Mouse (Mus musculus): ENCODE results near the gene Lhpp. TPM values are rescaled to one million over a fixed set of nuclear protein-coding genes. Genes with fewer than 3 reads are reported as not detected.
A peak's percentile ranks its signal among the peaks of the same experiment; 100 is the strongest.

The Lhpp gene
- polyA plus RNA-seq, 1 experiment from 2014 or later: 38.3 TPM

DNA sequence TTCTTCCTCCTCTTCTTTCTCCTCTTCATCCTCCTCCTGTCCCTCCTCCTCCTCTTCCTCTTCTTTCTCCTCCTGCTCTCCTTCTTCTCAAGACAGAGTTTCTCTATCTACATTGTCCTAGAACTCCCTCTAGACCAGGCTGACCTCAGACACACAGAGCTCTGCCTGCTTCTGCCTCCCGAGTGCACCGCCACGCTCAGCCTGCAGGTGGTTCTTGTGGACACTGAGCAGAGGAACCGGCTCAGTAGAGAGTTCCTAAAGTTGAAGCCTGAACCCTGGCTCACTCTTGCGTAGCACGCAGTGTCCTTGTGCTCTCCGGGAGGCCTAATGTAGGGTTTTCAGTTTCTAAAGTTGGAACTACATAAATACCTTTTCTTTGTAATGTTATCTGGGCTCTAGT, 94.7 kb downstream of the Lhpp start:
- H3K4me2 ChIP-seq: no peak overlapping the region
- H3K4me1 ChIP-seq: no peaks in the 10 kb centered on the region
- H3K9me3 ChIP-seq: no peaks in the 10 kb centered on the region
- ATAC-seq (replicated peaks): no peak
- no peak overlapping the region for H3K9ac ChIP-seq
- WGBS: 92% methylated on average over 7 of the region's 7 CpGs
- H3K4me3 ChIP-seq: no peak overlapping the region
- no peak overlapping the region for H3K27ac ChIP-seq
- H3K27me3 ChIP-seq (replicated peaks): no peaks in the 10 kb centered on the region
- H3K36me3 ChIP-seq (replicated peaks): no peaks in the 10 kb centered on the region

DNA sequence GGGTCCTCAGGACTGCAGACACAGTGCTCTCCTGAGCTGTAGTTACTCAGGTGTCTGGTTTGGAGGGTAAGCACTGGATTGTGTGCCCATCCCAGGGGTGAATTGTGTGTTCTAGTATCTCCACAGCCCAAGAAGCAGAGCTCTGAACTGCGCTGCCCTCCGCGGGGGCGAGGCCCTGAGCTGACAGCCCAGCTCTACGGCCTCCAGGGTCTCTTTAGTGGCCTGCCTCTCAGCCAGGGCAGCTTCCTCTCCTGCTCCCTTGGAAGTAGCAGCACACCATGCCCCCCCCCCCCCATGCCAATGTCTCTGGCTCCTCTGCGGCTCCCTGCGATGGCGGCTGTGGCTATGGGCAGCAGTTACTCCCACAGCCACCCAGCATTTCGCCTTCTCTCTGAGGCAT, 101.1 kb downstream of the Lhpp start:
- 81% methylated on average over 9 of the region's 9 CpGs for WGBS
- H3K4me2 ChIP-seq: no peak overlapping the region
- H3K9me3 ChIP-seq: no peaks in the 10 kb centered on the region
- ATAC-seq (replicated peaks): no peak
- H3K27ac ChIP-seq: no peak overlapping the region
- no peak overlapping the region for H3K4me3 ChIP-seq
- H3K4me1 ChIP-seq: peaks cover 24% of the 10 kb centered on the region
- no peak overlapping the region for H3K9ac ChIP-seq
- no peaks in the 10 kb centered on the region for H3K27me3 ChIP-seq (replicated peaks)
- no peaks in the 10 kb centered on the region for H3K36me3 ChIP-seq (replicated peaks)

DNA sequence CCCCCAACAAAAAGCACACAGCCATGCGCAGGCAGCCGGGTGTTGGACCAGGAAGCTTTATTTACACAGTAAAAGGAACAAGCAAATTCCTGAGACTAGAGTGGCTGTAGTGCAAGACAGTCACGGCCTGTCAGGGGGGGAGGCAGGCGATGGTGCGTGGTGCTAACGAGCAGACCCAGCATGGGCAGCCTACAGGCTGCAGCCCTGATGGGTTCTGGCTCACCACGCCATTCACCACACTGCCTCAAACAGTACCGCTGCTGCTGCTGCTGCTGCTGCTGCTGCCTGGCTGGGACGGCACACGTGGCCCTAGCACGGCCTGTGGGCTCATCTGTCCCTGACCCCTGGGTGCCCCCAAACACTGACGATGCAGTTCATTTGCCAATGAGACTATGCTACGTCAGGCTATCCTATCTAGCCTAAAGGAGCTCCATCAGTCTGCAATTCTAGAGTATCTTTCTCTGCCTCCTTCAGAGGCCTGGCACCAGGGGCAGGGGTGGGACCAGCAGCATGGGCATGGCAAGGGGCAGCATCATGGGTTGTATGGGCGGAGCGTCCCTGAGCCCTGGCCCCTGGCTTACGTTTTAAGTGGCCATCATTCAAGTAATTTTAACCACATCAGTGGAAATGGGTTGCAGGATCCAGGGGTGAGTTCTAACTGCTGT, 101.7 kb downstream of the Lhpp start:
- WGBS: 45% methylated on average over 16 of the region's 16 CpGs
- H3K9ac ChIP-seq: no peak overlapping the region
- H3K4me2 ChIP-seq: no peak overlapping the region
- no peaks in the 10 kb centered on the region for H3K36me3 ChIP-seq (replicated peaks)
- peak; percentile 57; the same call in 1 of the 2 replicates for ATAC-seq (replicated peaks)
- peaks cover 24% of the 10 kb centered on the region for H3K4me1 ChIP-seq
- H3K27me3 ChIP-seq (replicated peaks): no peaks in the 10 kb centered on the region
- 0 out of 2 replicates have a peak overlapping the region, but pooled peaks have one; percentile 30 for H3K27ac ChIP-seq
- no peak overlapping the region for H3K4me3 ChIP-seq
- H3K9me3 ChIP-seq: no peaks in the 10 kb centered on the region

DNA sequence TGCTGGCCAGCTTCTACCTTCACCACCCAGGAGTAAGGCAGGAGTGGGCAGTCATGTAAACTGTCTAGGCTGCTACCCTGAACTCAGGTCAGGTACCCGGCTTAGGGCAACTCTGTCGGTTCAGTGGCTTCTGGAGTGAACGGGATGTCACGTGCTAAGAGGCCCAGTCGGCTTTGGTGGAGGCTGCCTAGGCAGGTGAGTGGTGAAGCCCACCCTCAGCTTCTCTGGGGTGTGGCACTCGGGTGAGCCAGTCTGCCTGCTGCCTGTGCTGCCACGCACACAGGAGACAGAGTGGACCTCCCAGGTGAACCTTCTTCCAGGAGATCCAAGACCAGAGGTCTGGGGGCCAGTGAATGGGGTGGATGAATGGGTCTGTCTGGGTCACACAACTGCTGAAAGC, 102.5 kb downstream of the Lhpp start:
- Histone ChIP-seq H3K4me2 (no peak overlapping the region), H3K27me3 (replicated peaks) (no peaks in the 10 kb centered on the region), H3K9ac (no peak overlapping the region), H3K36me3 (replicated peaks) (no peaks in the 10 kb centered on the region), H3K4me1 (peaks cover 24% of the 10 kb centered on the region), H3K4me3 (no peak overlapping the region), H3K27ac (no peak overlapping the region), H3K9me3 (no peaks in the 10 kb centered on the region)
- ATAC-seq (replicated peaks): no peak
- WGBS: 90% methylated on average over 7 of the region's 7 CpGs

DNA sequence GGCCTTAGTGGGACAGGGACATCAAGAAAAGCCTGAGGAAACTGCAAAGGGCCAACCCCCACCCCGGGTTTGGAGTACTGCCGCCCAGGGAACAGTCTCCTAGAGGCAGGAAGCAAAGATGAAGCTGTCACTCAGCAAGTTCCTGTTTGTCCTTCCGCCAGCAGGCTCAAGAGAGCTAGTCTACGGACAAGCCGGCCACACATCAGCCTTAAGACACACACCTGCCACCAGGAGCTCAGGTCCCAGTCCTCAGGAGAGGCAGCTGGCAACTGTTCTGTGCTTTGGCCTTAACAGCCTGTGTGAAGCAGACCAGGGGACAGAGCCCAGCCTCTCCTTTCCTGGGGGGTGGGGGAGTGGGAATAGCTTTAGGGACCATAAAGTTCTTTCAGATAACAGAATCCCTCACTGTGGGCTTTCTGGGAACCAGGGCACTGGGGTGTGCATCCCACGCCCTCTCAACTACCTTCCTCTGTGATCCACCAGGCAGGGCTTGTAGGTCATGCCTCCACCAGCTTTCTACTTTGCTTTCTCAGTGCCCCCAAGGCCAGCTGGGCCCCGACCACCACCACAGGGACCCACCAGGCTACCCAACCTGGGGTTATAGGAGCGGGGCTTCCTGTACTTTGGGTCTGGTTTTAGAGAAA, 103.2 kb downstream of the Lhpp start:
- no peak overlapping the region for H3K4me2 ChIP-seq
- peaks cover 24% of the 10 kb centered on the region for H3K4me1 ChIP-seq
- no peaks in the 10 kb centered on the region for H3K9me3 ChIP-seq
- WGBS: 78% methylated on average over 8 of the region's 8 CpGs
- no peak overlapping the region for H3K9ac ChIP-seq
- ATAC-seq (replicated peaks): no peak
- H3K27me3 ChIP-seq (replicated peaks): no peaks in the 10 kb centered on the region
- peak overlapping the region; percentile 59 for H3K27ac ChIP-seq
- no peak overlapping the region for H3K4me3 ChIP-seq
- no peaks in the 10 kb centered on the region for H3K36me3 ChIP-seq (replicated peaks)

DNA sequence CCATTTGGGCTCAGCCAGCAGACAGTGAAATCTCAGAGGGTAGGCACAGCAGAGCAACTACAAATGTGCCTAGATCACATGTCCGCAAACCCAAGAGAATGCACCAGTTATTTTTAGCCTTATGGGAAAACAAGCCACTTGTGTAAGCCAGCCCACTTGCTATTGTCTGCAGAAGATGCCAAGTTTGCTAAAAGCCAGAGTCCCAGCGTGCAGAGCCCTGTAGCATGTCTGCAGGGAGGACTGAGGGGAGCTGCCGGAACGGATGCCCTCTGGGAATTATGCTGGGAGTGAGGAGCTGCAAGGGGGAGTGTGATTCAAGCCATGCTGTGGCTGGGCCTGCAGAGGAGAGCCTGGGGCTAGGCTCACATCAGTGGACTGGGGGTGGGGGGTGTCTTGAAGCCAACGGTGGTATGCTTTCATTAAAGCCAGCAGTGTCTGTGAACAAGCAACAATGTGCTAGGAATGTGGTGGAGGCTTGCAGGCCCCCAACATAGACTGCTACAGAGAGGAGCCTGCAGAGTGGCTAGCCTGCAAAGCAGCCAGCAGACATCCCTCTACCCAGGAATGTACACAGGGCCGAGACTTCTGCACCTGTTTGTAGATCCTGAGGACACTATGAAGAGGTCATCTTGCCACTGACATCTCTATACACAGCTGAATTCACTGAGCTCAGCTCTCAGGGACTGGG, 103.9 kb downstream of the Lhpp start:
- WGBS: 40% methylated on average over 6 of the region's 6 CpGs
- H3K27me3 ChIP-seq (replicated peaks): no peaks in the 10 kb centered on the region
- H3K9ac ChIP-seq: no peak overlapping the region; the same call in 1 of the 2 replicates
- H3K4me3 ChIP-seq: no peak overlapping the region
- H3K9me3 ChIP-seq: no peaks in the 10 kb centered on the region
- ATAC-seq (replicated peaks): peak; percentile 55
- peak overlapping the region; percentile 59 for H3K27ac ChIP-seq
- no peaks in the 10 kb centered on the region for H3K36me3 ChIP-seq (replicated peaks)
- H3K4me1 ChIP-seq: peaks cover 24% of the 10 kb centered on the region
- H3K4me2 ChIP-seq: no peak overlapping the region

DNA sequence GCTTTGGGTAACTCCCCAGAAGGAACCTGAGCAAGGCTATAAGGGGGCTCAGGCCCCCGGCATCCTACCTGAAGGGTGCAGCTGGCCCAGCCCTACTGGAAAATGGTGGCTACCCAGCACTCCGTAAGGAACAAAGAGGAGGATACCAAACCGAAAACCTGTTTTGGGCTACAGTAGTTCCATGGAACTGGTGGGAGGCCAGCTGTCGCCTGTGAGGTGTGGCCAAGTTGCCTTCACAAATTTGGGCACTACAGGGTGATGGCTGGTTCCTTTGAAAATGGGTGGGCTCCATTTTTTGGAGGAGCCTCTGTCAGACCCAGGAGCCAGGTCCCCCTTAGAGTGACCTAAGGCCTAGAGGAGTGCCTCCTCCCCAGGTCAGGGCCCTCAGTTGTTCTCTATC, 104.8 kb downstream of the Lhpp start:
- no peak for ATAC-seq (replicated peaks)
- Histone ChIP-seq H3K4me3 (no peak overlapping the region), H3K4me1 (peaks cover 24% of the 10 kb centered on the region), H3K9ac (no peak overlapping the region), H3K27ac (0 out of 2 replicates have a peak overlapping the region, but pooled peaks have one; percentile 21), H3K27me3 (replicated peaks) (no peaks in the 10 kb centered on the region), H3K4me2 (no peak overlapping the region), H3K36me3 (replicated peaks) (no peaks in the 10 kb centered on the region), H3K9me3 (no peaks in the 10 kb centered on the region)
- WGBS: 94% methylated on average over 4 of the region's 4 CpGs

DNA sequence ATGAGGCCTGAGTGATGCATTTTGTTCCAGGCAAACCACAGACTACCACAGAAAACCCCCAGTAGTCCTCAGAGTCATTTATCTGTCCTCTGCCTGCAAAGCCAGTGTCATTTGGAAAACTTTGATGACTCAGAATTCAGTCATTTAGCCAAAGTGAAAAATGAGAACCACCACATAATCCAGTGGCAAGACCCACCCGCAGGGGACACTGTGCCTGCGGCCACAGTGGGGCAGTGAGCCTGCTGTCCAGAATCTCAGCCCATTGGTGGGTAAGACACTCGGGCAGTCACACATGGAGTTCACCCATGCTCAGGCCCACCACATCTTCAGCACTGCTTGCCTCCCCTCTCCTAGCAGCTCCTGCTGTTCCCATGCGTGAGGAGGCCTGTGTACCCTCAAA, 109.1 kb downstream of the Lhpp start:
- WGBS: 85% methylated on average over 4 of the region's 4 CpGs
- no peak for ATAC-seq (replicated peaks)
- H3K4me1 ChIP-seq: peaks cover 12% of the 10 kb centered on the region

DNA sequence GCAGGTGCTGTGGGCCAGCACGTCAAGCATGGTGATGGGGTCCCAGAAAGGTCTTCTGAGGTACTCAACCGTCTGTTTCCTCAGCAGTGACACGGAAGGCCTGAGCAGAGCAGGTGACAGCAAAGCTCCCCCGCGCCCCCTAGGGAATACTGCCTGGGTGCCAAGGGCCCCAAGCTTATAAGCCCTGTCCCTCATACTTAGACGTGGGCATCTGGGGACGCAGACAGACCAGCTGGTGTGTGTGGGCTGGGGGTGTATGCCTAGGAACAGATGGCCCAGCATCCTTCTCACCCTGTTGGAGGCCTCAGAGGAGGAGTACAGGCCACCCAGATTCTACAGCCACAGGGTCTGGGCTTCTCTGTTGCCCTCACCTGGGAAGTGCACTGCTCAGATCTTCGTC, 110.1 kb downstream of the Lhpp start:
- H3K36me3 ChIP-seq (replicated peaks): no peaks in the 10 kb centered on the region
- no peak overlapping the region for H3K4me3 ChIP-seq
- no peak overlapping the region for H3K4me2 ChIP-seq
- H3K4me1 ChIP-seq: 0 out of 2 replicates have a peak, but pooled peaks cover 5% of the 10 kb centered on the region
- no peak for ATAC-seq (replicated peaks)
- no peaks in the 10 kb centered on the region for H3K9me3 ChIP-seq
- WGBS: 64% methylated on average over 8 of the region's 8 CpGs
- H3K9ac ChIP-seq: no peak overlapping the region
- no peak overlapping the region for H3K27ac ChIP-seq
- no peaks in the 10 kb centered on the region for H3K27me3 ChIP-seq (replicated peaks)

More for the DNA sequence above, 109.1 kb downstream of the Lhpp start:
- Histone ChIP-seq H3K9ac (no peak overlapping the region), H3K4me3 (no peak overlapping the region), H3K27me3 (replicated peaks) (no peaks in the 10 kb centered on the region), H3K9me3 (no peaks in the 10 kb centered on the region), H3K4me2 (no peak overlapping the region), H3K36me3 (replicated peaks) (no peaks in the 10 kb centered on the region), H3K27ac (no peak overlapping the region)

DNA sequence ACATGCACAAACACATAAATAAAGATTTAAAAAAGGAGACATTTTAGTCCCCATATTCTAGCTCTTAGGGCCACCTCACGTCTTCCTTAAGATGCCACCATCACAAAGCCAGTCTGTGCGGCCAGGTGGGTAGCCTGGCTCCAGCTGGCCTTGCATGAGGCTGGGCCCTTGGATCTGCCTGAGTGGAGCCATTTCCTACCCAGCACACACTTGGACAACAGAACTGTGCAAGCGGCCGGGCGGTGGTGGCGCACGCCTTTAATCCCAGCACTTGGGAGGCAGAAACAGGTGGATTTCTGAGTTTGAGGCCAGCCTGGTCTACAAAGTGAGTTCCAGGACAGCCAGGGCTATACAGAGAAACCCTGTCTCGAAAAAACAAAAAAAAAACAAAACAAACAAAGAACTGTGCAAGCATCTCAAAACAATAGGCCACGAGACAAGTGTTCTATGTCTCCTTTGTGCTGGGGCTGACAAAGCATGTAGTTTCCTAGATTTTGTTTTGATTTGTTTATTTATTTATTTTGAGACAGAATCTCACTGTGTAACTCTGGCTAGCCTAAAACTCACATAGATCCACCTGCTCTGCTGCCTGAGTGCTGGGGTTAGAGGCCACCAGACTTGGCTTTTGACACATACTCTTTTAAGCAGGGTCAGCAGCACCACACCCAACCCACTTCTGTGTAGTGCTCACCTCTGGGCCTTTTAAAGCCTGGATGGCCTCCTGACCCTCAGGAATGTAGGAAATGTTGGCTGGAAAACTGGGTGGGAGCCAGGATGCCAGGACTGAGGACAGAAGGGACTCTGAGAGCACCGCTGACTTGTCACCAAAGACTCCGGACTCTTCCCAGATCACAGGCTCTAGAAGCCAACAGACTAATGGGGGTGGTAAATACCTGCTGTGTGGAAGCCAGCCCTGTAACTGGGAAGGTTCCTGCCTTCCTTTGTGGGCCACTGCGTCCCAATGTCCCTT, 112.2 kb downstream of the Lhpp start:
- no peaks in the 10 kb centered on the region for H3K27me3 ChIP-seq (replicated peaks)
- H3K4me2 ChIP-seq: no peak overlapping the region
- no peaks in the 10 kb centered on the region for H3K36me3 ChIP-seq (replicated peaks)
- WGBS: 87% methylated on average over 12 of the region's 12 CpGs
- no peak overlapping the region for H3K9ac ChIP-seq
- H3K9me3 ChIP-seq: no peaks in the 10 kb centered on the region
- no peak for ATAC-seq (replicated peaks)
- H3K4me3 ChIP-seq: no peak overlapping the region
- H3K27ac ChIP-seq: no peak overlapping the region
- 0 out of 2 replicates have a peak, but pooled peaks cover 5% of the 10 kb centered on the region for H3K4me1 ChIP-seq

DNA sequence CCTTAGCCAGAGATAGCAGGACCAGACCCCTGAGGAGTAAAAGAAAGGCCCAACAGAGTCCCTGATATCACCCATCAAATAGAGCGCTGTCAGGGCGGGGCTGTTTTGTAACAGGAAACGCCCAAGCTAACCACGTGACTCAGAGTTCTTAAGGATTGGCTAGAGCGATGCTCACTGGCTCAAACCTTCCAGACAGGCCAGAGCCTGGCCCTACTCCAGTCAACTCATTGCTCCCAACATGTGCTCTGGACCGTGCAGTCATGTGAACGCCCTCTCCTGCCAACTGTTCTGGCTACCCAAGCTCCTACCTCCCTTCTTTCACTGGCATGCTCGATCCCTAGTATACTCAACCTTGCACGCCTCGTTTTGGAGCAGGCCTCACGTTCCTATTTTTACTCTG, 113.5 kb downstream of the Lhpp start:
- Histone ChIP-seq H3K4me2 (no peak overlapping the region), H3K27me3 (replicated peaks) (no peaks in the 10 kb centered on the region), H3K4me1 (0 out of 2 replicates have a peak, but pooled peaks cover 5% of the 10 kb centered on the region), H3K27ac (no peak overlapping the region), H3K9ac (no peak overlapping the region), H3K4me3 (no peak overlapping the region), H3K9me3 (no peaks in the 10 kb centered on the region), H3K36me3 (replicated peaks) (no peaks in the 10 kb centered on the region)
- WGBS: 87% methylated on average over 11 of the region's 11 CpGs
- no peak for ATAC-seq (replicated peaks)
